Mouse (Mus musculus) stomach, postnatal 0 days (tissue): ENCODE results near the gene Alox5. TPM values are rescaled to one million over a fixed set of nuclear protein-coding genes. Genes with fewer than 3 reads are reported as not detected.

ENCODE experiments used
- ATAC-seq: fragments of 200-750 bp; cut with Nextera tagmentation; 2 replicates; pipeline ENCODE4 v1.8.0; 2017; ENCODE audit not compliant: low FRiP score, low TSS enrichment
- DNase-seq: peaks from one replicate; pipeline ENCODE4 v3.0.0-alpha.2; 2016; ENCODE audit warnings: low spot score
- H3K27ac ChIP-seq: fragments of 300-500 bp; sonication (generic); replicated peaks from 2 replicates; pipeline ENCODE4 v1.5.1; 2014; ENCODE audit warnings: mild to moderate bottlenecking, control low read depth
- H3K27me3 ChIP-seq: fragments of 300-500 bp; sonication (generic); 2 replicates; pipeline ENCODE4 v1.6.1; 2014; ENCODE audit warnings: low read length; ENCODE audit not compliant: control insufficient read depth, insufficient read depth
- H3K36me3 ChIP-seq: fragments of 300-500 bp; sonication (generic); 2 replicates; pipeline ENCODE4 v1.6.1; 2014; ENCODE audit warnings: low read length, mixed read lengths; ENCODE audit not compliant: control insufficient read depth, insufficient read depth
- H3K4me1 ChIP-seq: fragments of 300-500 bp; sonication (generic); replicated peaks from 2 replicates; pipeline ENCODE4 v1.6.1; 2014; ENCODE audit warnings: antibody characterized with exemption; ENCODE audit not compliant: control insufficient read depth, insufficient read depth
- H3K4me2 ChIP-seq: fragments of 300-500 bp; sonication (generic); replicated peaks from 2 replicates; pipeline ENCODE4 v1.6.1; 2014; ENCODE audit warnings: low read depth, mild to moderate bottlenecking, control low read depth, moderate library complexity
- H3K4me3 ChIP-seq: fragments of 300-500 bp; sonication (generic); 2 replicates; pipeline ENCODE4 v1.5.1; 2014; ENCODE audit warnings: low read depth, low read length, control low read depth
- H3K9ac ChIP-seq: fragments of 300-500 bp; sonication (generic); 2 replicates; pipeline ENCODE4 v1.6.1; 2014; ENCODE audit warnings: mild to moderate bottlenecking, low read length, control low read depth, mixed read lengths
- H3K9me3 ChIP-seq: fragments of 300-500 bp; sonication (generic); 2 replicates; pipeline ENCODE4 v1.6.1; 2016; ENCODE audit warnings: low read length; ENCODE audit not compliant: control insufficient read depth
- CTCF ChIP-seq: IDR thresholded peaks from 2 replicates; pipeline ENCODE4 v1.5.1; 2016; ENCODE audit warnings: antibody characterized with exemption, low read depth, mild to moderate bottlenecking, moderate library complexity
- EP300 ChIP-seq: optimal IDR thresholded peaks from 2 replicates; pipeline ENCODE3; 2016; ENCODE audit warnings: antibody characterized with exemption
- WGBS: fragments of 180-500 bp; shearing (Covaris S2); extraction: QIAGEN DNeasy Blood & Tissue Kit; methylation state at CpG from one replicate; pipeline ENCODE4 v1.1.7; 2014; 5-methylcytosine and 5-hydroxymethylcytosine counted together
- polyA plus RNA-seq: library from polyadenylated mRNA; unstranded; fragments of >200 nt; fragmentation: Nextera tagmentation; extraction: Ambion mirVana; gene quantifications from 2 replicates; pipeline ENCODE4 v1.2.1, GENCODE M21; 2015

Alox5 gene
- polyA plus RNA-seq, 1 experiment from 2014 or later = 1.3 TPM

DNA sequence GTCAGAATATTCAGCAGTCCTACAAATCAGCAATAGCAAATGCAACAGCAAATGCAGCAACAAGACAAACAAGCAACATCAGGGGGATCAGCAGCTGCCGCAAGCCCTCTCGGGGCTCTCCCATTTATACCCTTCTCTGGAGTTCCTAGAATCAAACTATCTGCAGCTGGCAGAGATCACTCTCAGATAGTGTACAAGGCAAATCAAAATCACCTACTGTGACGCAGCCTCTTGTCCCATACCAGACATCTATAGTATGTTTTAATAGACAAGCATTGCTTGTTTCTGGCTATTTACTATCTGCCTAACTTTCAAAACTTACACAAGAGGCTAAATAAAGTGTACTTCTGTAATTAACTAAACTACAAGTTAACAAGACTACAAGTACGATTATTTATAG, 99.0 kb downstream of the Alox5 start:
- TF ChIP-seq CTCF (no peak), EP300 (no peak)

DNA sequence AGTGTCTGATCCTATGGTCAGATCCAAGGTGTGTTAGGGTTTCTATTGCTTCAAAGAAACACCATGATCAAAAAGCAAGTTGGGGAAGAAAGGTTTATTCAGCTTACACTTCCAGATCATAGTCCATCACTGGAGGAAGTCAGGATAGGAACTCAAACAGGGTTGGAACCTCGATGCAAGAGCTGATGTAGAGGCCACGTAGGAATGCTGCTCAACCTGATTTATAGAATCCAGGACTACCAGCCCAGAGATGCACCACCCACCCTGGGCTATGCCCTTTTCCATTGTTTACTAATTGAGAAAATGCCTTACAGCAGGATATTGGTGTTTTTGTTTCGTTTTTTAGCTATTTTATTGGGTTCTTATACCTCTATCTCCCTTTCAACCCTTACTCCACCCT, 99.5 kb downstream of the Alox5 start:
- 0 out of 2 replicates have a peak, but pooled peaks have one; percentile 67 for ATAC-seq
- Histone ChIP-seq H3K4me1 (no peaks in the 10 kb centered on the region), H3K4me3 (no peak overlapping the region), H3K9me3 (no peaks in the 10 kb centered on the region), H3K27ac (no peak overlapping the region), H3K4me2 (no peak overlapping the region), H3K9ac (no peak overlapping the region), H3K27me3 (no peaks in the 10 kb centered on the region), H3K36me3 (no peaks in the 10 kb centered on the region)
- TF ChIP-seq CTCF (no peak), EP300 (no peak)
- no peak for DNase-seq
- WGBS = 75% methylated on average over 3 of the region's 3 CpGs

More for the DNA sequence above, 99.0 kb downstream of the Alox5 start:
- ATAC-seq (no peak), DNase-seq (no peak)
- Histone ChIP-seq H3K4me2 (no peak overlapping the region), H3K27ac (no peak overlapping the region), H3K36me3 (no peaks in the 10 kb centered on the region), H3K4me3 (no peak overlapping the region), H3K27me3 (no peaks in the 10 kb centered on the region), H3K4me1 (no peaks in the 10 kb centered on the region), H3K9me3 (no peaks in the 10 kb centered on the region), H3K9ac (no peak overlapping the region)
- 91% methylated on average over 4 of the region's 4 CpGs for whole genome bisulfite sequencing

Other genes with a start within 250 kb of the Alox5 start
- 2.1 and 2.8 TPM in 2 replicates for gene Zfand4, start 197.0 kb downstream of the Alox5 start, polyA plus RNA-seq
- 24.0 and 26.4 TPM in 2 replicates for gene March8, start 123.2 kb downstream of the Alox5 start, polyA plus RNA-seq
- not detected in 2 replicates for gene Olfr211, start 27.9 kb upstream of the Alox5 start, polyA plus RNA-seq
- gene Olfr212, start 45.3 kb upstream of the Alox5 start, polyA plus RNA-seq = not detected in 2 replicates
- not detected in 2 replicates for gene Olfr213, start 77.3 kb upstream of the Alox5 start, polyA plus RNA-seq
- 0.36 TPM in 2 replicates for gene Gm5580, start 90.0 kb upstream of the Alox5 start, polyA plus RNA-seq
- not detected in 2 replicates for gene Olfr214, start 93.1 kb upstream of the Alox5 start, polyA plus RNA-seq
- not detected in 2 replicates for gene Olfr215, start 123.0 kb upstream of the Alox5 start, polyA plus RNA-seq
- gene Zfp422, start 167.8 kb upstream of the Alox5 start, polyA plus RNA-seq = 52.4 and 54.4 TPM in 2 replicates
- gene Depp1, start 189.4 kb upstream of the Alox5 start, polyA plus RNA-seq = 31.6 and 37.0 TPM in 2 replicates
- 4.1 and 5.6 TPM in 2 replicates for gene Rassf4, start 212.8 kb upstream of the Alox5 start, polyA plus RNA-seq